Comparison of ENCODE assay signal across 7 mouse cellular contexts in the genomic region with DNA sequence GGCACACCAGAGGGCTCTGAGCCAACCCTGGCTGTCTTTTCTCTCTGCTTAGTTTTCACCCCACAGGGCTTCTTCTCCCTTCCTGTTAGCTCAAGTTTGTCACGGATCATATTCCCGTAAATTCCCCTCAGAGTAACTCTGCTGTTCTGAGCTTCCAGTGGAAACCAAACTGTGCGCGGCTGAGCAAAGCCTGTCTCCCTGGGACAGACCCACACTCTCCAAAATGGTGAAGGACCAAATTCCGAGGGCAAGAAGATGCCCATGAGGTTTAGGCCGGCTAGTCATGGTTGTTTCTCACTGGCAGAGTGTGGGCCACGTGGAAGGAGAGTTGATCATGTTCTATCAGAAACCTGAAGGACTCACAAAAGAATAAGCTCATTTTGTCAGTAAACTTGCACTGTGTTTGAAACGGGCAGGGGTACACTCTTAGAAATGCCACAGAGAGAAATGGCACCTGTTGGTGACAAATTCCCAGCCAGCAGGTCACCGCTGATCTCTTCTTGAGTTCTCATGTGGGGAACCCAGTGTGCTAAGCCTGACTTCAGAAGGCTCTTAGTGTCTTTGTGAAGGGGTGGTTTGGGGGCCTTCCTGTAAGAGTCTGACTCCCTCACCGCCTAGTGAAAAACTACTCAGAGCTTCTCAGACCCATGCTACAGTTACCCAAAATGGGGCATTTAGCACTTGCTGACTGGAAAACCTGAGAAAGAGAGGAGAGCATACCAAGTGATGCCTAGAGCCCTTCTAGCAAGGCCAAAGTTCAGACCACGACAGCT. TPM values are rescaled to one million over a fixed set of nuclear protein-coding genes. Genes with fewer than 3 reads are reported as not detected.
DNase-seq lines count a peak whose midpoint lies in the region; ATAC-seq lines count a peak whose summit lies in the region.

No protein-coding gene starts in this region.

- no peak for ATAC-seq in neural tube, embryonic 11.5 days (ENCODE audit: insufficient read depth, low FRiP score, low TSS enrichment)
- peak; percentile 50; the same call in 1 of the 2 replicates for ATAC-seq in embryonic facial prominence, embryonic 14.5 days (ENCODE audit: low read depth)
- ATAC-seq in liver, embryonic 12.5 days: no peak
- ATAC-seq in activated CD4-positive, CD25-positive, alpha-beta regulatory T cell, adult 4 months: no peak

- no peak overlapping the region for H3K4me2 ChIP-seq in neural tube, embryonic 11.5 days (ENCODE audit: low read depth)
- H3K4me2 ChIP-seq in embryonic facial prominence, embryonic 14.5 days (ENCODE audit: low read depth, low read length): peak overlapping the region; percentile 46
- H3K4me2 ChIP-seq in liver, embryonic 12.5 days: peak overlapping the region; percentile 47

- H3K4me1 ChIP-seq in neural tube, embryonic 11.5 days (ENCODE audit: control insufficient read depth, insufficient read depth, low read length): no peaks in the 10 kb centered on the region
- H3K4me1 ChIP-seq in embryonic facial prominence, embryonic 14.5 days (ENCODE audit: control insufficient read depth, insufficient read depth, low read length): peaks cover 28% of the 10 kb centered on the region
- H3K4me1 ChIP-seq in liver, embryonic 12.5 days: peaks cover 68% of the 10 kb centered on the region

- no peaks in the 10 kb centered on the region for H3K36me3 ChIP-seq in neural tube, embryonic 11.5 days (ENCODE audit: control insufficient read depth, insufficient read depth, low read length)
- H3K36me3 ChIP-seq in embryonic facial prominence, embryonic 14.5 days (ENCODE audit: control insufficient read depth, insufficient read depth, low read length): no peaks in the 10 kb centered on the region
- H3K36me3 ChIP-seq in liver, embryonic 12.5 days: no peaks in the 10 kb centered on the region

- no peaks in the 10 kb centered on the region for H3K9me3 ChIP-seq in neural tube, embryonic 11.5 days (ENCODE audit: control insufficient read depth, low read length)
- no peaks in the 10 kb centered on the region for H3K9me3 ChIP-seq in embryonic facial prominence, embryonic 14.5 days (ENCODE audit: control insufficient read depth, low read length)
- H3K9me3 ChIP-seq in liver, embryonic 12.5 days (replicated peaks): no peaks in the 10 kb centered on the region

- no peak for DNase-seq in neural tube, embryonic 11.5 days (ENCODE audit: low spot score)
- no peak for DNase-seq in neural tube, embryonic 10.5 days (ENCODE audit: extremely low spot score, low spot score)
- DNase-seq in embryonic facial prominence, embryonic 14.5 days (ENCODE audit: low spot score): peak; percentile 81
- DNase-seq in thymus, postnatal 0 days (ENCODE audit: low spot score): peak; percentile 71
- DNase-seq in layer of hippocampus, adult 18-20 months (ENCODE audit: low spot score in 2 of 2): no peak

- H3K9ac ChIP-seq in neural tube, embryonic 11.5 days (ENCODE audit: low read length): no peak overlapping the region
- H3K9ac ChIP-seq in embryonic facial prominence, embryonic 14.5 days (ENCODE audit: low read depth, low read length): peak overlapping the region; percentile 35
- peak overlapping the region; percentile 34 for H3K9ac ChIP-seq in liver, embryonic 12.5 days

- WGBS in neural tube, embryonic 11.5 days: 81% methylated on average over 11 of the region's 11 CpGs
- 45% methylated on average over 11 of the region's 11 CpGs for WGBS in embryonic facial prominence, embryonic 14.5 days
- 39% methylated on average over 11 of the region's 11 CpGs for WGBS in liver, embryonic 12.5 days (ENCODE audit: insufficient replicate concordance)

- H3K27me3 ChIP-seq in neural tube, embryonic 11.5 days (ENCODE audit: control insufficient read depth, insufficient read depth, low read length): no peaks in the 10 kb centered on the region
- H3K27me3 ChIP-seq in embryonic facial prominence, embryonic 14.5 days (replicated peaks; ENCODE audit: control insufficient read depth, insufficient read depth, low read length): no peaks in the 10 kb centered on the region
- H3K27me3 ChIP-seq in liver, embryonic 12.5 days (replicated peaks): no peaks in the 10 kb centered on the region

- H3K4me3 ChIP-seq in neural tube, embryonic 11.5 days (ENCODE audit: low read depth, low read length): no peak overlapping the region
- peak overlapping the region; percentile 21 for H3K4me3 ChIP-seq in embryonic facial prominence, embryonic 14.5 days (ENCODE audit: low read depth, low read length)
- H3K4me3 ChIP-seq in liver, embryonic 12.5 days: peak overlapping the region; percentile 34

- H3K27ac ChIP-seq in neural tube, embryonic 11.5 days (ENCODE audit: low read depth, low read length): 0 out of 2 replicates have a peak overlapping the region, but pooled peaks have one; percentile 20
- peak overlapping the region; percentile 93 for H3K27ac ChIP-seq in embryonic facial prominence, embryonic 14.5 days (replicated peaks; ENCODE audit: low read depth, low read length)
- H3K27ac ChIP-seq in liver, embryonic 12.5 days: peak overlapping the region; percentile 85

RNA-seq across cellular contexts. Expression of gene Arhgdib, which starts 1.3 kb away (rescaled TPM):
- 27.2 and 29.7 TPM in 2 replicates for polyA plus RNA-seq in neural tube, embryonic 11.5 days (2014; fragmentation: Nextera tagmentation; extraction: Ambion mirVana)
- 117 and 118 TPM in 2 replicates for polyA plus RNA-seq in embryonic facial prominence, embryonic 14.5 days (2014; fragmentation: Nextera tagmentation; extraction: Ambion mirVana)
- polyA plus RNA-seq in liver, embryonic 12.5 days (2016; fragmentation: Nextera tagmentation; extraction: Ambion mirVana): 120 and 122 TPM in 2 replicates
- 966 and 1,117 TPM in 2 replicates for polyA plus RNA-seq in thymus, postnatal 0 days (2015; fragmentation: Nextera tagmentation; extraction: Ambion mirVana)
- polyA plus RNA-seq in activated CD4-positive, CD25-positive, alpha-beta regulatory T cell, adult 4 months (2017; shearing (Covaris generic)): 1,000 to 10,000 TPM; 2,826 to 2,843 TPM
- 10 to 100 TPM; 10.4 to 11.7 TPM for total RNA-seq in layer of hippocampus, adult 18-20 months (2021)

RNA-seq across cellular contexts. Expression of gene Pde6h, which starts 16.7 kb away (rescaled TPM):
- not detected in 2 replicates for polyA plus RNA-seq in neural tube, embryonic 11.5 days (2014; fragmentation: Nextera tagmentation; extraction: Ambion mirVana)
- polyA plus RNA-seq in embryonic facial prominence, embryonic 14.5 days (2014; fragmentation: Nextera tagmentation; extraction: Ambion mirVana): not detected in 2 replicates
- not detected in 2 replicates for polyA plus RNA-seq in liver, embryonic 12.5 days (2016; fragmentation: Nextera tagmentation; extraction: Ambion mirVana)
- 0.75 and 0.89 TPM in 2 replicates for polyA plus RNA-seq in thymus, postnatal 0 days (2015; fragmentation: Nextera tagmentation; extraction: Ambion mirVana)
- under 1 TPM in 1 of 2 experiments, not detected in 1; 0.05 TPM for polyA plus RNA-seq in activated CD4-positive, CD25-positive, alpha-beta regulatory T cell, adult 4 months (2017; shearing (Covaris generic))
- total RNA-seq in layer of hippocampus, adult 18-20 months (2021): 1 to 10 TPM in 1 of 2 experiments, under 1 TPM in 1; 0.43 to 3.1 TPM

RNA-seq across cellular contexts. Expression of gene Erp27, which starts 18.4 kb away (rescaled TPM):
- polyA plus RNA-seq in neural tube, embryonic 11.5 days (2014; fragmentation: Nextera tagmentation; extraction: Ambion mirVana): 0.23 and 0.50 TPM in 2 replicates
- 0.20 and 0.22 TPM in 2 replicates for polyA plus RNA-seq in embryonic facial prominence, embryonic 14.5 days (2014; fragmentation: Nextera tagmentation; extraction: Ambion mirVana)
- polyA plus RNA-seq in liver, embryonic 12.5 days (2016; fragmentation: Nextera tagmentation; extraction: Ambion mirVana): 0.27 and 0.43 TPM in 2 replicates
- 0.72 and 1.1 TPM in 2 replicates for polyA plus RNA-seq in thymus, postnatal 0 days (2015; fragmentation: Nextera tagmentation; extraction: Ambion mirVana)
- polyA plus RNA-seq in activated CD4-positive, CD25-positive, alpha-beta regulatory T cell, adult 4 months (2017; shearing (Covaris generic)): under 1 TPM; 0.50 to 0.54 TPM
- under 1 TPM; 0.58 to 0.87 TPM for total RNA-seq in layer of hippocampus, adult 18-20 months (2021)

Comparison
In these comparisons a context has a peak if more than half of its experiments do, and no peak if none do; other contexts are left out.
1. DNase-seq: peak in embryonic facial prominence, embryonic 14.5 days (single experiment) and thymus, postnatal 0 days (single experiment); none in neural tube, embryonic 11.5 days (single experiment), neural tube, embryonic 10.5 days (single experiment) and layer of hippocampus, adult 18-20 months (0 of 2).
2. H3K27ac ChIP-seq: peak in every context shown above with its lines; median percentile 93 in embryonic facial prominence, embryonic 14.5 days; 85 in liver, embryonic 12.5 days; 20 in neural tube, embryonic 11.5 days.